Mouse (Mus musculus) heart, embryonic 16.5 days (tissue): ENCODE measurements at regions not wholly inside any gene's neighbourhood (a gene's known extent, or its start where the extent isn't known, plus 50 kb on each side); places are given as distances from the start of the nearest gene placed in this dataset.

Experiments used
- ATAC-seq: fragments of 200-750 bp; cut with Nextera tagmentation; replicated peaks from 2 replicates; pipeline ENCODE4 v1.8.0; 2017; ENCODE audit warnings: moderate number of reproducible peaks; ENCODE audit not compliant: insufficient read depth, low FRiP score; ENCODE audit errors: extremely low read depth
- H3K27ac ChIP-seq: fragments of 300-500 bp; sonication (generic); 2 replicates; pipeline ENCODE4 v1.5.1; 2014; ENCODE audit warnings: mild to moderate bottlenecking, low read length, control low read depth, moderate library complexity
- H3K27me3 ChIP-seq: fragments of 300-500 bp; sonication (generic); 2 replicates; pipeline ENCODE4 v1.6.1; 2014; ENCODE audit warnings: low read length, mixed read lengths; ENCODE audit not compliant: control insufficient read depth, insufficient read depth
- H3K36me3 ChIP-seq: fragments of 300-500 bp; sonication (generic); 2 replicates; pipeline ENCODE4 v1.6.1; 2014; ENCODE audit not compliant: control insufficient read depth, insufficient read depth
- H3K4me1 ChIP-seq: fragments of 300-500 bp; sonication (generic); 2 replicates; pipeline ENCODE4 v1.6.1; 2014; ENCODE audit warnings: low read length, mixed read lengths; ENCODE audit not compliant: control insufficient read depth, insufficient read depth
- H3K4me2 ChIP-seq: fragments of 300-500 bp; sonication (generic); 2 replicates; pipeline ENCODE4 v1.6.1; 2014; ENCODE audit warnings: low read depth, mild to moderate bottlenecking, control low read depth, low read length
- H3K4me3 ChIP-seq: fragments of 300-500 bp; sonication (generic); 2 replicates; pipeline ENCODE4 v1.5.1; 2014; ENCODE audit warnings: mild to moderate bottlenecking, control low read depth, low read length
- H3K9ac ChIP-seq: fragments of 300-500 bp; sonication (generic); 2 replicates; pipeline ENCODE4 v1.6.1; 2014; ENCODE audit warnings: low read length, control low read depth
- H3K9me3 ChIP-seq: fragments of 300-500 bp; sonication (generic); replicated peaks from 2 replicates; pipeline ENCODE4 v1.6.1; 2016; ENCODE audit warnings: low read length; ENCODE audit not compliant: control insufficient read depth
- WGBS: fragments of 180-500 bp; shearing (Covaris S2); extraction: QIAGEN DNeasy Blood & Tissue Kit; methylation state at CpG from one replicate; pipeline ENCODE4 v1.1.7; 2014; 5-methylcytosine and 5-hydroxymethylcytosine counted together

DNA sequence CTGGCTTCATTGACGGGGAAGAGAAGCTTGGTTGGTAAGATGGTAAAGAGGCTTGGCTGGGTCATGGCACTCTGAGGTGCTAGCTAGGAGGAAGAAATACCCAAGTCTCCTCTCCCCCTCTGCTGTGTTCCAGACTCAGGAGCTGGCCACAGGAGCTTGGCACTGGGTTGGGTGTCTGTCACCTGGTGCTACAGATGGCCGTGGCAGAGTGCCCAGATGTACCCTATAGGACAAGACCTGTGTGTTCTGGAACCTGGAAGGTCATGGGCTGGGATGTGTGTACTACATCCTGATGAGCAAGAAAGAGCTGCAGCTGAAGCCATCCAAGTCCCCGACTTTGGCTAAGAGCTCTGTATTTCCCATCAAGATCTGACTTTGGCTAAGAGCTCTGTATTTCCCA lies 72.4 kb downstream of the Nupl2 start:
- Histone ChIP-seq H3K4me1 (no peaks in the 10 kb centered on the region), H3K9me3 (no peaks in the 10 kb centered on the region), H3K4me3 (no peak overlapping the region), H3K36me3 (no peaks in the 10 kb centered on the region), H3K4me2 (no peak overlapping the region), H3K27me3 (no peaks in the 10 kb centered on the region), H3K27ac (no peak overlapping the region), H3K9ac (no peak overlapping the region)
- WGBS = 79% methylated on average over 3 of the region's 3 CpGs
- ATAC-seq = no peak

DNA sequence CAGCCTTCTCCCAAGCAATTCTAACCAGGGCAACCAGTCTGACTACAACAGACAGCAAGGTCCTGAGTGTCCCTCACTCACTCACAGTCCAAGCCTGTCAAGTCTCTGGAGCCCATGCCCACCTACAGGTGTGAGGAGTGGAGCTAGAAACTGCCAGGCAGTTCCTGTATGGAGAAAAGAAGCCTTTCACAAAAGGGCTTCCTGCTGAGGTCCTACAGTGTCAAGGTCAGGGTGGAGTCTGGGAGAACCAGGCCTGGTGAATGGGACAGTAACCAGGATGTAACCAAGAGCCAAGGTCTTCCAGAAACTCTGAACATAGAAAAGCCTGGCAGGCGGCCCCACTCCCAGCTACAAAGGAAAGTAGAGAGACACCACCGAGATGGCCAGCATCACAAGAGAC lies 74.2 kb downstream of the Nupl2 start:
- Histone ChIP-seq H3K9ac (no peak overlapping the region), H3K27me3 (no peaks in the 10 kb centered on the region), H3K27ac (no peak overlapping the region), H3K4me2 (no peak overlapping the region), H3K9me3 (no peaks in the 10 kb centered on the region), H3K4me3 (no peak overlapping the region), H3K36me3 (no peaks in the 10 kb centered on the region), H3K4me1 (no peaks in the 10 kb centered on the region)
- no peak for ATAC-seq
- 69% methylated on average over 2 of the region's 2 CpGs for WGBS

DNA sequence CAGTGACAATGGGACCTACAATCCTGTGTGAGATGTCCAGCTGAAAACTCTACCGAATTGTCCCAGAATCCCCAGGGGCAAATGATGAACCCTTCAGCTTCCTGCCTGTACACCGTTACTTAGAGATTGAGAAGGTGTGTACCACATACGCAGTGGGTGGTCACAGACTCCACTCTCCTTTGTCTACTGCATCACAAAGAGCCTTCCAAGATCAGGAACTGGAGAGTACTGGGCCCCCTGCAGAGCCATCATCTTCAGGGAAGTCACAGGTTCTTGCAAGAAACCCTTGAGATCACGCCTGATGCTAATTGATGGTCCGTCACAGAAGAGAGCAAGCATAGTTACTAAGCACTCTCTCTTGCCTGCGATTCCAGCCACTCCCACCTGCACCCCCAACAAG lies 79.4 kb downstream of the Nupl2 start:
- Histone ChIP-seq H3K27me3 (no peaks in the 10 kb centered on the region), H3K4me3 (no peak overlapping the region)

DNA sequence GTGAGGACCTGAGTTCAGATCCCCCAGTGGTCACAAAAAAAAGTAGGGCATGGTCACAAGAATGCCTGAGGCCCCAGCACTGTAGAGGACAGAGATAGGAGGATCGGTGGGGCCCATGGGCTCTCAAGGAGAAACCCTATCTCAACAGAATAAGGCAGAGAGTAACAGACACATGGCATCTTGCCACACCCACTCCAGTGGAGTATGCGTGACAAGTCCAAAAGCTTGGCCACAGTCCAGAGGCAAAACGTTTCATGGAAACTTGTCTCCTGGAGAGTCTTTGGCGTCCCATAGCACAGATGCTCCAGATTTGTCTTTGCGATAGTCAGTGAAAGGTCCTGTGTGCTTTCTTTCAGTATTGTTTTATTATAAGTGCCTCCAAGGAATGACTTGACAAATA lies 90.7 kb downstream of the Nupl2 start:
- Histone ChIP-seq H3K9ac (no peak overlapping the region), H3K4me3 (no peak overlapping the region), H3K27me3 (no peaks in the 10 kb centered on the region), H3K36me3 (no peaks in the 10 kb centered on the region), H3K27ac (no peak overlapping the region), H3K4me2 (no peak overlapping the region), H3K9me3 (peaks cover 4% of the 10 kb centered on the region), H3K4me1 (no peaks in the 10 kb centered on the region)
- 54% methylated on average over 5 of the region's 5 CpGs for WGBS
- ATAC-seq = no peak

More for the DNA sequence above, 79.4 kb downstream of the Nupl2 start:
- H3K27ac ChIP-seq = no peak overlapping the region
- no peaks in the 10 kb centered on the region for H3K36me3 ChIP-seq
- H3K4me2 ChIP-seq = no peak overlapping the region
- no peak overlapping the region for H3K9ac ChIP-seq
- no peak for ATAC-seq
- no peaks in the 10 kb centered on the region for H3K4me1 ChIP-seq
- no peaks in the 10 kb centered on the region for H3K9me3 ChIP-seq
- WGBS = 78% methylated on average over 6 of the region's 6 CpGs

DNA sequence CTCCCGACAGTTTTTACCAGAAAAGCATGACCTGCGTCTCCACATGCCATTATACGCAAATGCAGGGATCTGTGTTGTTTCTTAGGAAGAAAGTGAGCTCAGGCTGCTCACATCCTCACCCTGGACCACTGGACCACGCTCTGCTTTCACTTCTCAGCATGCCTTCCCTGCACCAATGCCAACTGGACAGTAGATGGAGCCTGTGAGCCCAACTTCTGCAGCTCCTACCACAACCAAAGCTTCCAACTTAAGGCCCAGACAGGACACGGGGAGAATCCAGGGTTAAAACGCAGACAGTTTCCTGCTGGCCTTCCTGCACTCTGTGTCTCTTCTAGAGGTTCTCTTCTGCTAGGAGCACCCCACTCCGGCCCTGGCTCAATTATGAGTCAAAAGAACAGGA lies 90.3 kb downstream of the Kcnh2 start:
- Histone ChIP-seq H3K9me3 (peaks cover 4% of the 10 kb centered on the region), H3K27ac (no peak overlapping the region), H3K9ac (no peak overlapping the region), H3K4me2 (no peak overlapping the region), H3K4me1 (peaks cover 9% of the 10 kb centered on the region), H3K27me3 (no peaks in the 10 kb centered on the region), H3K4me3 (no peak overlapping the region), H3K36me3 (no peaks in the 10 kb centered on the region)
- WGBS = 8% methylated on average over 7 of the region's 7 CpGs
- no peak for ATAC-seq

DNA sequence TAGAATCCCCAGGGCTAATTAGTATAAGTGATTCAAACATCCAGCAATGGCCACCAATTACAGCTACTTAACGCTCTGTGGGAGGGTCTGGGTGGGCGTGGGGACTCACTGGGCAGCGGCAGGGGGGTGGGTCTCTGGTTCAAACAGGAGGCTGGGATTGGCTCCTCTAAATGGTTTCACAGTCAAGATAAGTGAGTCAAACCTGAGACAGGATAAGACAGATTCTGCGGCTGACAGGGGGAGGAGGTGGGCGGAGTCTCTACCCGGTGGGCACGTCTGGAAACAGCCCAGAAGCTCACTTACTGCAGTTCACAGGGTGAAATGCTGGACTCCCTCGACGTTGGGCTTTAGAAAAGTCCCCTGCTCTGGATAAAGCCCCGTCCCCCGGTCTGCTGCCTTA lies 89.3 kb downstream of the Kcnh2 start:
- Histone ChIP-seq H3K4me1 (peaks cover 17% of the 10 kb centered on the region), H3K9ac (no peak overlapping the region), H3K9me3 (peaks cover 4% of the 10 kb centered on the region), H3K36me3 (no peaks in the 10 kb centered on the region), H3K4me2 (no peak overlapping the region), H3K4me3 (no peak overlapping the region), H3K27me3 (no peaks in the 10 kb centered on the region), H3K27ac (no peak overlapping the region)
- no peak for ATAC-seq
- WGBS = 9% methylated on average over 11 of the region's 11 CpGs

DNA sequence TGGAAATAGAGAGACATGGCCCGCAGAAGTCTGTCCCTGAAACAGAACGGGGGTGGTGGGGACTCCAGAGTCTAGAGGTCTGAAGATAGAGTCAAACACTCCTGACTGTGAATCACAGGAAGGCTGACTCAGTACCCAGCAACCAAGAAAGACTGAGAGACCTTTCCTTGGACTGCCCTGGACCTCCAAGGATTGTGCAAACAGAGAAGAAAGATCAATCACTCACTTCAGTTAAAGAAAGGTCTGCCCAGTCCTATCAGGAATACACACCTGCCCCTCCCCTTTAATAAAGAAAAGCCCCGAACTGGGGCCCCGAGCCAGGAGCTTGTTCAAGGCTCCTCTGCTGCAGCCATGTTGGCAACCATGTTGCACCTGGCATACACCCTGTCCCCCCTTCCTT lies 87.3 kb downstream of the Kcnh2 start:
- no peak for ATAC-seq
- no peaks in the 10 kb centered on the region for H3K36me3 ChIP-seq
- no peak overlapping the region for H3K4me3 ChIP-seq
- peaks cover 17% of the 10 kb centered on the region for H3K4me1 ChIP-seq
- H3K4me2 ChIP-seq = no peak overlapping the region
- no peak overlapping the region for H3K27ac ChIP-seq
- 63% methylated on average over 4 of the region's 4 CpGs for WGBS
- no peak overlapping the region for H3K9ac ChIP-seq
- no peaks in the 10 kb centered on the region for H3K27me3 ChIP-seq
- no peaks in the 10 kb centered on the region for H3K9me3 ChIP-seq

DNA sequence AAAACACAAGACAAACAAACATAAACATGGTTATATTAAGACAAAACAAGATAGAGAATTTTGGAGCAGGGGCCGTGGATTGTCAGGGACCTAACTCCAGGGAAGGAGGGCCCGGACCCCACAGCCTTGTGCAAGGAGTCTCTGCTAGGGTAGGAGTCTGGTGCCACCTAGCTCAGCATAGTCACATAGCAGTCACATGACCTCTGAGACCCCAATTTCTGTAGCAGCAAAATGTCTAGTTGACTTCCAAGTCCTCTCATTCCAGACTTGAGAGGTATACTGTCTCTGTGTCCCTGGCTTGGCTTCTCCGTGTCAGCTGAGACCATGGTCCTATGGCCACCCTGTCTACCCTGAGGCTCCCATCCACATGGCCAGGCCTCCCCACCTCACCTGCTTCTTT lies 86.0 kb downstream of the Kcnh2 start:
- H3K4me2 ChIP-seq = no peak overlapping the region
- no peak for ATAC-seq
- no peaks in the 10 kb centered on the region for H3K9me3 ChIP-seq
- H3K36me3 ChIP-seq = no peaks in the 10 kb centered on the region
- no peak overlapping the region for H3K4me3 ChIP-seq
- no peak overlapping the region for H3K9ac ChIP-seq
- H3K4me1 ChIP-seq = peaks cover 17% of the 10 kb centered on the region
- 86% methylated on average over 3 of the region's 3 CpGs for WGBS
- no peak overlapping the region; the same call in 1 of the 2 replicates for H3K27ac ChIP-seq
- no peaks in the 10 kb centered on the region for H3K27me3 ChIP-seq

DNA sequence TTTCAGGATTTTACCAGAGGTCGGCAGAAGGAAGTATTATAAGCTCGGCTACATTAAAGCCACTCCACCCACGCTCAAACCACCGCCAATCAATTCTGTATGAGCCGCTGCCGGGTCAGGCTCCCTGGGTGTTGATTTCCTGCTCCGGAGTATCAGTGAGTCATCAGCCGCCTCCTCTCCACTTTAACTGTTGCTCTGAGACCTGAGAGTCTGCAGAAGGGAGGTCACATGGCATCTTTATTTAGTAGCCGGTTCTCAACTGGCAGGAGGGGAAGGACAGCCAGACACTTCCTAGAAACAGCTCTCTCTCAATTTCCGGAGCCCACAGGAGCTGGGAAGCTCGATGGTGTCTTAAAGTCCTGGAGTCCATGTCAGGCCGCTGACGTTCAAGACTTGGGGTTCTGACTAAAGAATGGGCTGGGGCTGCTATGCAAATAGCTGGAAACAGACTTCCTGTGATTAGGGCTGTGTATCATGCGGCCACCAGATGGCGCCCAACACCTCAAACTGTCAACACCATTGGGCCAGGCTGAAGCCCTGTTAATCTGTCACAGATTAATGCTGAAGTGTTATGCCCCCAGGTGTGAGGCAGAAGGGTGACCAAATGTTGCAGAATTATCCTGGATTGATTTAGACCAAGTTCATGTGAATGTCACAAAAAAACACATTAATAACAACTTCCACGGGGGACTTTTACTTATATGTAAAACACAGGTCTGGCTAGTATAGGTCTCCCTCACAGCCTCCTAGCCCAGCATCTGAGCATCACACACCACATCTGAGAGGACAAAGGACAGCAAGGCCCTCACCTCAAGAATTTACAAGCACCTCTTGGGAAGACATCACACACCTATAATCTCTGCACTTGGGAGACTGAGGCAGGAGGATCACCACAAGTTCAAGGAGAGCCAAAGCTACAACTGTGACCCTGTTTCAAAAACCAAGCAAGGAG lies 84.8 kb downstream of the Kcnh2 start:
- Histone ChIP-seq H3K9ac (peak overlapping the region; percentile 62), H3K27me3 (no peaks in the 10 kb centered on the region), H3K36me3 (no peaks in the 10 kb centered on the region), H3K4me2 (peak overlapping the region; percentile 72), H3K4me1 (peaks cover 17% of the 10 kb centered on the region), H3K4me3 (peak overlapping the region; percentile 49), H3K9me3 (no peaks in the 10 kb centered on the region), H3K27ac (peak overlapping the region; percentile 94)
- peak; percentile 92 for ATAC-seq
- 3% methylated on average over 16 of the region's 16 CpGs for WGBS
